Mouse (Mus musculus) forebrain, embryonic 10.5 days (tissue): ENCODE measurements around the gene Ccdc34. TPM values are rescaled to one million over a fixed set of nuclear protein-coding genes. Genes with fewer than 3 reads are reported as not detected.

Source experiments
- DNase-seq: peaks from one replicate; pipeline ENCODE4 v3.0.0-alpha.2; 2017; ENCODE audit warnings: low spot score; ENCODE audit errors: extremely low spot score
- H3K27ac ChIP-seq: fragments of 300-500 bp; sonication (generic); 2 replicates; pipeline ENCODE4 v1.5.1; 2016; ENCODE audit warnings: mild to moderate bottlenecking
- H3K27me3 ChIP-seq: fragments of 300-500 bp; sonication (generic); 2 replicates; pipeline ENCODE4 v1.6.1; 2016; ENCODE audit warnings: mild to moderate bottlenecking; ENCODE audit not compliant: poor library complexity, severe bottlenecking
- H3K36me3 ChIP-seq: fragments of 300-500 bp; sonication (generic); replicated peaks from 2 replicates; pipeline ENCODE4 v1.6.1; 2016; ENCODE audit warnings: mild to moderate bottlenecking, moderate library complexity
- H3K4me1 ChIP-seq: fragments of 300-500 bp; sonication (generic); 2 replicates; pipeline ENCODE4 v1.6.1; 2016
- H3K4me3 ChIP-seq: fragments of 300-500 bp; sonication (generic); 2 replicates; pipeline ENCODE4 v1.5.1; 2016; ENCODE audit warnings: mild to moderate bottlenecking, moderate library complexity
- H3K9me3 ChIP-seq: fragments of 300-500 bp; sonication (generic); 2 replicates; pipeline ENCODE4 v1.6.1; 2016; ENCODE audit warnings: mild to moderate bottlenecking, moderate library complexity
- WGBS: fragments of 180-500 bp; shearing (Covaris S2); methylation state at CpG from one replicate; pipeline ENCODE4 v1.1.7; 2016; 5-methylcytosine and 5-hydroxymethylcytosine counted together
- polyA plus RNA-seq: library from polyadenylated mRNA; unstranded; fragments of >200 nt; fragmentation: Nextera tagmentation; extraction: Ambion mirVana; gene quantifications from 2 replicates; pipeline ENCODE4 v1.2.1, GENCODE M21; 2016

The Ccdc34 gene
- polyA plus RNA-seq, 1 experiment from 2014 or later, result 58.9 TPM

DNA sequence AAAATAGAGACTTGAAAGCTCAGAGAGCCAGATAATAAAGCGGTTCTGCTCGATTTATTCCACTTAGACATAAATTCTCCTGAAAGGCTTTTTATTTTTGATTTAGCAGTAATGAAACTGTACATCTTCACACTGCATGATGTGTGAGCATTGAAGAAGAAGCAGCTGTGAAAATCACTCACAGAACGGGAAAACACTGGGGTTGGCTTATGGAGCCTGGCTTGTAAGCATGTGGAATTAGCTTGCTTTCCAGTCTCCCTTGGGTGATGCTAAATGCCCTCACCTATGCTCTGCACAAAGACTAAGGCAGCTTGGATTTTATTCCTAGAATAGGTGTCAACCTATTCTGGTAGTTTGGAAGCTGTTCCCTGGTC lies 198.1 kb downstream of the Ccdc34 start:
- DNase-seq, result no peak

DNA sequence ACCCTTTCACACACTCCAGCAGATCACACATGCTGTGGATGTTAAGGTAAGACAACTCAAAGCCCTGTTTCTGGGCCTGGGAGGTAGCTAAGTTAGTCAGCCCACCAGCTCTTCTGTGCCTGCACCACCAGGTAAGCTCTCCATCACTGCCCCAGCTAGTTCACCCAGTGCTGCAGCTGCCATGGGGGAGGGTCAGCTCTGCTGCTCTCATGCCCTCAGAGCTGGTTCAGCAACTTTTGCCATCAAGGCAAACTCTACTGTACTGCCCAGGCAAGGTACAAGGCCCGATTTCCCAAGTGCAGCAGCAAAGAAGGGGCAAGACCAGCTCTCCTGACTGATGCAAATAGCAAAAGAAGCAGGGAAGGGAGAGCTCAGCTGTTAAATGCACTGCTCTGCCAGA lies 202.9 kb downstream of the Ccdc34 start:
- no peaks in the 10 kb centered on the region for H3K36me3 ChIP-seq
- WGBS, result 90% methylated on average over 1 of the region's 1 CpGs
- H3K4me3 ChIP-seq, result no peak overlapping the region
- H3K9me3 ChIP-seq, result no peaks in the 10 kb centered on the region
- H3K4me1 ChIP-seq, result no peaks in the 10 kb centered on the region
- DNase-seq, result no peak
- H3K27ac ChIP-seq, result no peak overlapping the region
- no peaks in the 10 kb centered on the region for H3K27me3 ChIP-seq

More for the DNA sequence above, 198.1 kb downstream of the Ccdc34 start:
- H3K27me3 ChIP-seq, result no peaks in the 10 kb centered on the region
- H3K4me1 ChIP-seq, result no peaks in the 10 kb centered on the region
- no peak overlapping the region for H3K27ac ChIP-seq
- H3K4me3 ChIP-seq, result no peak overlapping the region
- H3K9me3 ChIP-seq, result no peaks in the 10 kb centered on the region
- no peaks in the 10 kb centered on the region for H3K36me3 ChIP-seq
- 92% methylated on average over 3 of the region's 3 CpGs for WGBS

DNA sequence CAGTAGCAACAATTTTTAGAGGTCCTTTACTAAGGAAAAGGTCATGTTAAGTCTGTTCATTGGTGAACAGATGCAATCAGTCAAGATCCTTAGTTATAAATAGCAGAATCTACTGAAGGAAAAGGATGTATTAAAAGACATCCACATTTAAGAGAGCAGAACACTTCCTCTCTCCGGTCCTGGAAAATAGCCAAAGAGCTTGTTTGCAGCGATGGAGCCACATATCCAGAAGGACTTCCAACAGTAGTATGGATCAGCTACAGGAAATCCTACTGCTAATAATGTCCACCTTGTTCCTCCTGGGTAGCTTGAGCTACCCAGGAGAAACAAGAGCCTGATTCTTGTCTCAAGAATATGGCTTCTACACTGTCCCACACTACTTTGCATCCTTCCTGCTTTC lies 205.2 kb downstream of the Ccdc34 start:
- Histone ChIP-seq H3K27me3 (no peaks in the 10 kb centered on the region), H3K4me1 (no peaks in the 10 kb centered on the region), H3K9me3 (no peaks in the 10 kb centered on the region), H3K36me3 (no peaks in the 10 kb centered on the region), H3K4me3 (no peak overlapping the region), H3K27ac (no peak overlapping the region)
- WGBS, result 85% methylated on average over 2 of the region's 2 CpGs
- no peak for DNase-seq

Other genes with a start within 250 kb of the Ccdc34 start
- 90.6 and 93.6 TPM in 2 replicates for gene Lin7c, start 127.0 kb upstream of the Ccdc34 start, polyA plus RNA-seq
- gene Lgr4, start 100.2 kb upstream of the Ccdc34 start, polyA plus RNA-seq, result 7.2 and 8.4 TPM in 2 replicates